Mouse (Mus musculus) small intestine, adult 2 months (tissue): Measurements from ENCODE around the gene Btbd2.

Experiments
- CTCF ChIP-seq: fragments of 200-500 bp; IDR thresholded peaks from 2 replicates; pipeline ENCODE4 v1.5.1; 2012; ENCODE audit warnings: low read depth, mild to moderate bottlenecking, control low read depth, inconsistent platforms, low read length, moderate library complexity, mixed read lengths; ENCODE audit not compliant: insufficient replicate concordance, insufficient read length; ENCODE audit errors: extremely low read depth
- POLR2A ChIP-seq: fragments of 200-500 bp; IDR thresholded peaks from 2 replicates; pipeline ENCODE4 v1.6.1; 2012; ENCODE audit warnings: low read depth, mild to moderate bottlenecking, control low read depth, inconsistent platforms, low read length, moderate library complexity

GRCm38 (mm10) chr10:80650392-80650791 is 6.5 kb downstream of the Btbd2 start:
- no peak for TF ChIP-seq POLR2A
- TF ChIP-seq CTCF = no peak
